Mouse (Mus musculus) MEL-GATA-1-ER (cell line): ENCODE data around the gene Fyn.

ENCODE experiments used
- DNase-seq: peaks from one replicate; pipeline ENCODE4 v3.0.0-alpha.2; 2012; ENCODE audit warnings: low read depth; ENCODE audit errors: extremely low read depth

Fyn gene

GRCm38 (mm10) chr10:39441636-39442035 lies 73.0 kb downstream of the Fyn start:
- DNase-seq = no peak

GRCm38 (mm10) chr10:39443122-39443521 lies 74.5 kb downstream of the Fyn start:
- no peak for DNase-seq

- DNase-seq = no peak
Measured at GRCm38 (mm10) chr10:39443947-39444346, 75.3 kb downstream of the Fyn start.

GRCm38 (mm10) chr10:39445870-39446269 lies 77.2 kb downstream of the Fyn start:
- DNase-seq = no peak

GRCm38 (mm10) chr10:39446706-39447105 lies 78.1 kb downstream of the Fyn start:
- DNase-seq = no peak

- no peak for DNase-seq
Measured at GRCm38 (mm10) chr10:39449179-39449578, 80.5 kb downstream of the Fyn start.

GRCm38 (mm10) chr10:39450356-39450755 lies 81.7 kb downstream of the Fyn start:
- no peak for DNase-seq

GRCm38 (mm10) chr10:39451065-39451464 lies 82.4 kb downstream of the Fyn start:
- no peak for DNase-seq

GRCm38 (mm10) chr10:39451918-39452624 lies 83.4 kb downstream of the Fyn start:
- no peak for DNase-seq

- DNase-seq = no peak
Measured at GRCm38 (mm10) chr10:39455344-39455743, 86.7 kb downstream of the Fyn start.

GRCm38 (mm10) chr10:39455857-39456620 lies 87.4 kb downstream of the Fyn start:
- DNase-seq = no peak

GRCm38 (mm10) chr10:39456776-39457175 lies 88.1 kb downstream of the Fyn start:
- DNase-seq = no peak

GRCm38 (mm10) chr10:39457281-39457680 lies 88.6 kb downstream of the Fyn start:
- DNase-seq = no peak

GRCm38 (mm10) chr10:39458766-39459699 lies 90.4 kb downstream of the Fyn start:
- no peak for DNase-seq

GRCm38 (mm10) chr10:39460621-39461020 lies 92.0 kb downstream of the Fyn start:
- no peak for DNase-seq

- DNase-seq = no peak
Measured at GRCm38 (mm10) chr10:39461909-39462308, 93.3 kb downstream of the Fyn start.

GRCm38 (mm10) chr10:39462711-39463110 lies 94.1 kb downstream of the Fyn start:
- DNase-seq = no peak

GRCm38 (mm10) chr10:39464383-39464782 lies 95.7 kb downstream of the Fyn start:
- no peak for DNase-seq

- DNase-seq = no peak
Measured at GRCm38 (mm10) chr10:39467317-39467716, 98.7 kb downstream of the Fyn start.

- no peak for DNase-seq
Measured at GRCm38 (mm10) chr10:39467821-39468220, 99.2 kb downstream of the Fyn start.

- no peak for DNase-seq
Measured at GRCm38 (mm10) chr10:39468576-39468975, 99.9 kb downstream of the Fyn start.

GRCm38 (mm10) chr10:39469341-39469740 lies 100.7 kb downstream of the Fyn start:
- no peak for DNase-seq
